Mouse (Mus musculus): ENCODE results near the gene Adat1.
A peak's percentile ranks its signal among the peaks of the same experiment; 100 is the strongest.

- TF ChIP-seq CTCF (IDR thresholded peaks at IDR 0.05; ENCODE audit: low read depth), result no peak
- TF ChIP-seq EP300 (IDR thresholded peaks at IDR 0.05; ENCODE audit: low read depth), result peak; percentile 30; the same call in 1 of the 2 replicates
These were observed 24.7 kb downstream of the Adat1 start for GRCm38 (mm10) chr8:111967246-111967870.
